Mouse (Mus musculus) C2C12 (cell line): ENCODE results near the gene Slco2a1.

Experiments used
- CTCF ChIP-seq: IDR thresholded peaks from one replicate; pipeline ENCODE4 v1.5.1; 2011; ENCODE audit not compliant: control insufficient read depth, insufficient read depth, insufficient read length
- FOSL1 ChIP-seq: IDR thresholded peaks from one replicate; pipeline ENCODE4 v1.8.0; 2011; ENCODE audit warnings: mild to moderate bottlenecking, low read length; ENCODE audit not compliant: poor library complexity, insufficient read depth, severe bottlenecking
- MYOD1 ChIP-seq: IDR thresholded peaks from one replicate; pipeline ENCODE4 v1.6.1; 2011; ENCODE audit warnings: low read depth; ENCODE audit not compliant: control insufficient read depth, insufficient read length
- MYOG ChIP-seq: IDR thresholded peaks from one replicate; pipeline ENCODE4 v1.6.1; 2011; ENCODE audit not compliant: control insufficient read depth, insufficient read length; ENCODE audit errors: extremely low read depth

- no peak for TF ChIP-seq CTCF
- no peak for TF ChIP-seq MYOD1
- no peak for TF ChIP-seq MYOG
- no peak for TF ChIP-seq FOSL1
Observed at GRCm38 (mm10) chr9:103032193-103032592, 43.7 kb downstream of the Slco2a1 start.
